Mouse (Mus musculus): ENCODE results near the gene Taf1a. TPM values are rescaled to one million over a fixed set of nuclear protein-coding genes. Genes with fewer than 3 reads are reported as not detected.

The Taf1a gene
- polyA plus RNA-seq (2017; shearing (Covaris generic)) = 23.5 TPM

GRCm38 (mm10) chr1:183388426-183389406 lies at the start of gene Taf1a:
Taf1a (plus strand) TSS chr1:183388981.

DNA sequence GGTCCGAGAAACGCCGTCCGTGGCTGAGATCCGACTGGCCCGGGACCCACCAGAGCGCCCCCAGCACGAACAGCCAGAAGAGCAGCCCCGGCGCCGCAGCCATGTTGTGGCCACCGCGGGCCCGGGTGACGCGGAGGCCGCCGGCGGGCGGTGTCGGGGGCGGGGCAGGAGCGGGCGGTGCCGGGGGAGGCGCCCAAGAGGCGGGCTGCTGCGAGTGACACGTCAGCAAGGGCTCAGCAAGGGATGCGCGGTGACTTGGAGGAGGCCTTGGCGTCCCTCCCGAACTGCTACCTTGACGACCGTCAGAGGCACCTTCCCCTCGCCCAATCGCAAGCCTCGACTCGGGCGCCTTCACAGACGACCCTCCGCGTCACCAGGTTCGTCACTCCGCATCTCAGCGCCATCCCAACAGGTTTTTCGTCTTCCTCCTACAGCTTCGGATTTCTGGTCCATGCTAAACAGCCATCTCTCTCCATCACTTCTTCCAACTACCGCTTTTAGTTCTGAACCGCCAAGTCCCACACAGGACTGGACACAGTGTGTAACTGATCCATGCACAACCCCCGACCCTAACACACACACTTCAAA lies 19.3 kb upstream of the Taf1a start, which contains the start of gene Mia3:
TSS of gene Mia3 (minus strand) at position 127 of the 588 bp plus-strand sequence.

GRCm38 (mm10) chr1:183417873-183418272 lies 29.1 kb downstream of the Taf1a start, which contains the start of gene Hhipl2:
Hhipl2 (plus strand) TSS chr1:183418215.

Other genes starting within 250 kb of the Taf1a start
- 18.3 TPM for gene Disp1, start 167.5 kb upstream of the Taf1a start, polyA plus RNA-seq (2017; shearing (Covaris generic))
- gene Aida, start 92.4 kb upstream of the Taf1a start, polyA plus RNA-seq (2017; shearing (Covaris generic)) = 17.2 TPM
- 75.2 TPM for gene Brox, start 91.7 kb upstream of the Taf1a start, polyA plus RNA-seq (2017; shearing (Covaris generic))
- gene Mia3, start 19.4 kb upstream of the Taf1a start, polyA plus RNA-seq (2017; shearing (Covaris generic)) = 245 TPM
- gene Hhipl2, start 29.2 kb downstream of the Taf1a start, polyA plus RNA-seq (2017; shearing (Covaris generic)) = not detected

Measured in naive thymus-derived CD4-positive, alpha-beta T cell, adult 5 months (primary cell).